Mouse (Mus musculus) stomach, embryonic 16.5 days (tissue): Measurements from ENCODE around the gene Kdm1a. TPM values are rescaled to one million over a fixed set of nuclear protein-coding genes. Genes with fewer than 3 reads are reported as not detected.

Experiments
- microRNA-seq: library from miRNA; unstranded; fragments of <30 nt; microRNA quantifications from one replicate; pipeline ENCODE4, GENCODE M21; 2016
- polyA plus RNA-seq: library from polyadenylated mRNA; unstranded; fragments of >200 nt; fragmentation: Nextera tagmentation; extraction: Ambion mirVana; gene quantifications from 2 replicates; pipeline ENCODE4 v1.2.1, GENCODE M21; 2015

The Kdm1a gene
- polyA plus RNA-seq, 1 experiment from 2014 or later, result 18.9 TPM

Small RNAs within 50 kb of the gene (microRNA-seq; reads per million reads assigned to microRNA genes)
- not detected for gene Gm22180

Other genes starting within 250 kb of the Kdm1a start
- 0.27 and 0.34 TPM in 2 replicates for gene Htr1d, start 179.2 kb downstream of the Kdm1a start, polyA plus RNA-seq
- gene 6030445D17Rik, start 140.5 kb downstream of the Kdm1a start, polyA plus RNA-seq, result 0.19 and 0.21 TPM in 2 replicates
- gene Luzp1, start 133.0 kb downstream of the Kdm1a start, polyA plus RNA-seq, result 88.7 and 90.1 TPM in 2 replicates
- not detected in 2 replicates for gene Tex46, start 7.7 kb upstream of the Kdm1a start, polyA plus RNA-seq
- gene Lactbl1, start 19.9 kb upstream of the Kdm1a start, polyA plus RNA-seq, result not detected in 2 replicates
- gene Ephb2, start 233.3 kb upstream of the Kdm1a start, polyA plus RNA-seq, result 3.3 and 3.8 TPM in 2 replicates